Mouse (Mus musculus): ENCODE data around the gene Ppfibp2. TPM values are rescaled to one million over a fixed set of nuclear protein-coding genes. Genes with fewer than 3 reads are reported as not detected.

The Ppfibp2 gene
- polyA plus RNA-seq, 1 experiment from 2014 or later: 6.0 TPM

DNA sequence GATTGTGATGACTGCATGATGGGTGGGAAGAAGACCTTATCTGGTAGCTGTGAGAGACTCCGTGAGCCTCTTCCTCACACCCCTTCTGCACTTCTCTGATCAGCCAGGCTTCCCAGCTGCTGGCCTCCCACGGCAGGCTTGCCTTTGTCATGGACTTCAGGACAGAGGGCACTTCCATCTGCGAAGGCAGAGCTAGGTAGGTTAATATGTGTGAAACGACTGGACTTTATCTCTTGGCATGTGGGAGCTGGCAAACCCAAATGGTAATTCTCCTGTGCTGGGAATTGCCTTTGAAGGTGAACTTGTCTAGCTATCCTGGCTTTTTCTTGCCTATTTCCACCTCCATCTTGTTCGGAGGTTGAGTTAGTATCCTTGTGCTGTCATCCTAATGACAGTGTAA, 5.6 kb downstream of the Ppfibp2 start:
- H3K36me3 ChIP-seq (ENCODE audit: control insufficient read depth, insufficient read depth, low read length): no peaks in the 10 kb centered on the region
- ATAC-seq (ENCODE audit: insufficient read depth, low FRiP score, low TSS enrichment) (no peak), DNase-seq (ENCODE audit: low spot score) (no peak)
- no peak overlapping the region for H3K27ac ChIP-seq (ENCODE audit: low read depth, low read length)
- no peaks in the 10 kb centered on the region for H3K4me1 ChIP-seq (ENCODE audit: control insufficient read depth, insufficient read depth, low read length)
- H3K9me3 ChIP-seq (ENCODE audit: control insufficient read depth, low read length): no peaks in the 10 kb centered on the region
- no peak overlapping the region for H3K4me2 ChIP-seq (ENCODE audit: low read depth)
- no peaks in the 10 kb centered on the region for H3K27me3 ChIP-seq (ENCODE audit: control insufficient read depth, insufficient read depth, low read length)
- H3K4me3 ChIP-seq (ENCODE audit: low read depth, low read length): no peak overlapping the region
- no peak overlapping the region for H3K9ac ChIP-seq (ENCODE audit: low read length)
- WGBS: 76% methylated on average over 5 of the region's 5 CpGs

DNA sequence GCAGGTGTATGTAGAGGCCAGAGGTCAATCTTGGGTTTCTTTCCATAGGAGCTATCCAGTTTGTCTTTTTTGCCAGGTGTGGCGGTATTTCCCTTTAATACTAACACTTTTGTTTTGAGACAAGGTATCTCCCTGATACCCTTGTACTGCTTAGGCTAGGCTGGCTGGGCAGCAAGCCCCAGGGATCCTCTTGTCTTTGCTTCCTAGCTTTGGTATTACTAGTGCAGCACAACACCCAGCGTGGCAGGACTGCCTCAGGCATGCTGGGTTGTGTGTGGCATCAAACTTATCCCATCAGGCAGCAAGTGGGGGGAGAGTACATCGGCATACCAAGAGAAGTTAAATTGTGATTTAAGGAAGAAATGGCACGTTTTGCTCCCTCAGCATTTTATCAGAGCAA, 7.5 kb downstream of the Ppfibp2 start:
- no peak overlapping the region for H3K9ac ChIP-seq (ENCODE audit: low read length)
- no peaks in the 10 kb centered on the region for H3K9me3 ChIP-seq (ENCODE audit: control insufficient read depth, low read length)
- no peak overlapping the region for H3K4me3 ChIP-seq (ENCODE audit: low read depth, low read length)
- DNase-seq (ENCODE audit: low spot score) (no peak), ATAC-seq (ENCODE audit: insufficient read depth, low FRiP score, low TSS enrichment) (no peak)
- no peak overlapping the region for H3K4me2 ChIP-seq (ENCODE audit: low read depth)
- H3K4me1 ChIP-seq (ENCODE audit: control insufficient read depth, insufficient read depth, low read length): no peaks in the 10 kb centered on the region
- no peak overlapping the region for H3K27ac ChIP-seq (ENCODE audit: low read depth, low read length)
- 90% methylated on average over 4 of the region's 4 CpGs for WGBS
- no peaks in the 10 kb centered on the region for H3K36me3 ChIP-seq (ENCODE audit: control insufficient read depth, insufficient read depth, low read length)
- no peaks in the 10 kb centered on the region for H3K27me3 ChIP-seq (ENCODE audit: control insufficient read depth, insufficient read depth, low read length)

DNA sequence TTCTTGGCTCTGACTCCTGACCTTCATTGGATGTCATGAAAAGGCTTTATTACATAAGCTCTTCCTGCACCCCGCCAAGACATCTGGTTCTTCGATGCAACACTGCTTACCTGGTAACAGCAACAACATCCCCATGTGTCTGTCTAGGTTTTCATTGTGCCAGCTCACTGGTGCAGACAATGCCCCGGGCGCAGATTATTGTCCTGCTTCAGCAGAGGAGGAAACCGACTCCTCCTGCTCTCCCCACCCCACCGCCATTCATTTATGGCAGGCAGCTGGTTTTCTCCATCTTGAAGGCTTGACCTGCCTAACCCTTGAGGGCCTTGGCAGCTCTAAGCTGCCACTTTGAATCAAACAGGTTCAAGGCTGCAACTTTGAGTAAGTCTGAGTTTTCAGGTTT, 7.9 kb downstream of the Ppfibp2 start:
- H3K27ac ChIP-seq (ENCODE audit: low read depth, low read length): no peak overlapping the region
- no peak for ATAC-seq (ENCODE audit: insufficient read depth, low FRiP score, low TSS enrichment)
- no peaks in the 10 kb centered on the region for H3K4me1 ChIP-seq (ENCODE audit: control insufficient read depth, insufficient read depth, low read length)
- H3K36me3 ChIP-seq (ENCODE audit: control insufficient read depth, insufficient read depth, low read length): no peaks in the 10 kb centered on the region
- no peak overlapping the region for H3K9ac ChIP-seq (ENCODE audit: low read length)
- no peaks in the 10 kb centered on the region for H3K9me3 ChIP-seq (ENCODE audit: control insufficient read depth, low read length)
- no peak overlapping the region for H3K4me2 ChIP-seq (ENCODE audit: low read depth)
- H3K4me3 ChIP-seq (ENCODE audit: low read depth, low read length): no peak overlapping the region
- no peaks in the 10 kb centered on the region for H3K27me3 ChIP-seq (ENCODE audit: control insufficient read depth, insufficient read depth, low read length)
- 67% methylated on average over 6 of the region's 6 CpGs for WGBS
- DNase-seq (ENCODE audit: low spot score): no peak

DNA sequence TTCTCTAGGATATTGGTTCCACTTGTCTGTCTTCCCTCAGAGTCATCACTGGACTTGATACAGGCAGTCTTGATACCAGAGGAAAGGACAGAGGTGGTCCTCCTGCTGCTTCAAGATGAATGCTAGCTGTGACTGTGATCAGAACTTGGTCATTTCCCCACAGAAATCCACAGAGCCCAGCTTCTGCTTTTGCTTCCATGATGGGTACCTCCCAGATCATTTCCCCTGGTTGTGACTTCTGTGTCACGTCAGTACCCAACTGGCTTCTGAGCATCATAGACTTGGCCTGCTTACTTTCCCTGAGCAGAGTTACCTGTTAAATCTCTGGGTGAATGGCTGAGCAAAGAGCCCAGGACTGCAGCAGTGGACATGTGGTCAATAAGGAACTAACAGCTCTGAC, 12.8 kb downstream of the Ppfibp2 start:
- WGBS: 93% methylated on average over 1 of the region's 1 CpGs
- no peak overlapping the region for H3K4me3 ChIP-seq (ENCODE audit: low read depth, low read length)
- H3K27ac ChIP-seq (ENCODE audit: low read depth, low read length): no peak overlapping the region
- no peaks in the 10 kb centered on the region for H3K4me1 ChIP-seq (ENCODE audit: control insufficient read depth, insufficient read depth, low read length)
- H3K9me3 ChIP-seq (ENCODE audit: control insufficient read depth, low read length): no peaks in the 10 kb centered on the region
- no peak overlapping the region for H3K9ac ChIP-seq (ENCODE audit: low read length)
- no peaks in the 10 kb centered on the region for H3K27me3 ChIP-seq (ENCODE audit: control insufficient read depth, insufficient read depth, low read length)
- H3K36me3 ChIP-seq (ENCODE audit: control insufficient read depth, insufficient read depth, low read length): no peaks in the 10 kb centered on the region
- DNase-seq (ENCODE audit: low spot score) (no peak), ATAC-seq (ENCODE audit: insufficient read depth, low FRiP score, low TSS enrichment) (no peak)
- no peak overlapping the region for H3K4me2 ChIP-seq (ENCODE audit: low read depth)

DNA sequence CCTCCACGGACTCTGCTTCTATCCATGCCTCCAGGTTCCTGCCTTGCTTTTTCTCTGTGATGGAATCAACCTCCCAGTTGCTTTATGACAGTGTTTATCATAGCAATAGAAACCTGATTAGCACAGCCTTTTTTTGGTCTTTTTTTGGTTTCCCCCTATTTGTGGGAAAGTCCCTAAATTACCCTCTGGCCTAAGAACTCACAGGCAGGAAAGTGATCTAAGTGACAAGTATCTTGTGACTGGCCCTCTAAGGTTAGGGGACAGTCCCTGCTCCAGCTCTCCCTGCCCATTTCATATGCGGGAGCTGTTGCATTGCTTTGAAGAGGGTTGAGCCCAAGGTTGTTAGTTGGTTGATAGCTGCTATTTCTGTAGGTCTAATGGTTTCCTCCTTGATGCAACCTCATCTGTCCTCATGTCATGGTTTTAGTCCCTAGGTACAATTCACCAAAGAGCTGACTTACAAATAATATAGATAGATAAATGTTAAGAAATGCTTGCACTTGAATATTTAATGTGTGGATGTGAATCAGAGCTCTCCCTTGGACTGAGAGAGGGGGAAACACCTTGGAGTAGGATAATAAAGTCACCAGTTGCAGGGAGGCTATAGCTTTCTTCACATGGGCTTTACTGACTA, 14.7 kb downstream of the Ppfibp2 start:
- Histone ChIP-seq H3K4me3 (ENCODE audit: low read depth, low read length) (no peak overlapping the region), H3K27ac (ENCODE audit: low read depth, low read length) (no peak overlapping the region), H3K9me3 (ENCODE audit: control insufficient read depth, low read length) (no peaks in the 10 kb centered on the region), H3K36me3 (ENCODE audit: control insufficient read depth, insufficient read depth, low read length) (no peaks in the 10 kb centered on the region), H3K9ac (ENCODE audit: low read length) (no peak overlapping the region), H3K4me2 (ENCODE audit: low read depth) (no peak overlapping the region), H3K4me1 (ENCODE audit: control insufficient read depth, insufficient read depth, low read length) (no peaks in the 10 kb centered on the region), H3K27me3 (ENCODE audit: control insufficient read depth, insufficient read depth, low read length) (no peaks in the 10 kb centered on the region)
- DNase-seq (ENCODE audit: low spot score) (no peak), ATAC-seq (ENCODE audit: insufficient read depth, low FRiP score, low TSS enrichment) (no peak)
- WGBS: 81% methylated on average over 2 of the region's 2 CpGs

DNA sequence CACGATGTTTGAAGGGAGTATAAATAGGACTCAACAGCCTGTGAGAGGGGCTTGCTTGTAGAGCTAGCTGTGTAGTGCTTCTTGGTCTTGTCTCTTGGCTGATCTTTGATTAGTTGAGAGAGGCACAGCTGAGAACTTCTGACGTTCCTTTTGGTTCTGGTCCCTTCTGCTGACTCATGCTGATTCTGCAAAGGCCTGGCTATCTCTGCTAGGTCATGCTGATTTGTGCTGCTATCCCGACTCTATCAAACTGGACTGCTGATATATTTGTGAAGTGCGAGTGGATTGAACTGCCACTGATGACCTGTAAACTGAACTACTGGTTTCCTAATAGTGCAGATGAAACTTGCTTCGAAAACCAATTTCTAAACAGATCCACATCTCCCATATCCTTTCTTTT, 15.9 kb downstream of the Ppfibp2 start:
- Histone ChIP-seq H3K4me2 (ENCODE audit: low read depth) (no peak overlapping the region), H3K4me1 (ENCODE audit: control insufficient read depth, insufficient read depth, low read length) (no peaks in the 10 kb centered on the region), H3K27me3 (ENCODE audit: control insufficient read depth, insufficient read depth, low read length) (no peaks in the 10 kb centered on the region), H3K4me3 (ENCODE audit: low read depth, low read length) (no peak overlapping the region), H3K27ac (ENCODE audit: low read depth, low read length) (no peak overlapping the region), H3K36me3 (ENCODE audit: control insufficient read depth, insufficient read depth, low read length) (no peaks in the 10 kb centered on the region), H3K9me3 (ENCODE audit: control insufficient read depth, low read length) (no peaks in the 10 kb centered on the region), H3K9ac (ENCODE audit: low read length) (no peak overlapping the region)
- DNase-seq (ENCODE audit: low spot score) (no peak), ATAC-seq (ENCODE audit: insufficient read depth, low FRiP score, low TSS enrichment) (no peak)
- WGBS: 93% methylated on average over 5 of the region's 5 CpGs

DNA sequence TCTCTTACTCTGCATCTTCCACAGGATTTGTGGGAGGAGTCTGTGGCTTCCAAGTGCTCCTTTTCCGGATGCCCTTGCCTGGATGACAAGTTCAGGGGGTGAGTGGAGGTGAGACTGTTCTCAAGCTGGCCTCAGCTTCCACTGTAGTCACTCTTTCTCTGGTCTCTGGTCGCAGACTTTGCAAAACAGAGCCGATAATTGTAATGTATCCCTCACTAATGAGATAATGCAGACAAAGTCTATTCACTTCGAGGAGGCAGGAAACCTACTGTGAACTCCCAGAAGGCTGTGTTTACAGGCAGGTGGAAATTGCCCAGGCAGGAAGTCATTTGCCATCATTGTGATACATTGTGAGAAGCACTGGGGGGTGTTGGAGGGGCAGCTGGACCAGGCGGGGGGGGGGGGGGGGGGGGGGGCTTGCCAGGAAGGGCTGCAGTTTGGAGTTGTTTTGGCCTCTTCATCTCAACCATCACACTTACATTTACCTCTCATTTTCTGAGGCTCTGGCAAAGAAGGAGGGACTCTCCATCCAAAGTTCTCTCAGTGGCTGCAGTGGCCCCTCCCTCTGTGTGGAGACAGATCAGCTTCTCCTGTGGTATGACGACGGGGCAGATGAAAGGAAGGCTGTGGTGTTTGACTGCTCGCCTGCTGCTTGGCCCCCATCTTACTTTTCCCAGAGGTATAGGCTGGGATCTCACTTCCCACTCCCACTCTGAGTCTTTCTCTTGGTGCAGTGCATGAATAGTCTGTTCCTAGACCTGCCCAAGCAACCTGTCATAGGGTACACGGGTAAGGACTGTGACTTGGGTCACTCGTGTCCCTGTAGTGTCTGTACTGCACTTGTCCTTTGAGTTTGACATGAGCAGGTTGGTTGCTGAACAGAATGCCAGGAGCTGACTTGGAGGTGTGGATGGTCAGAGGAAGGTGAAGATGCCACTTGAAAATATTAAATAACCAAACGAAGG, 23.3 kb downstream of the Ppfibp2 start:
- Histone ChIP-seq H3K4me1 (ENCODE audit: control insufficient read depth, insufficient read depth, low read length) (no peaks in the 10 kb centered on the region), H3K27ac (ENCODE audit: low read depth, low read length) (no peak overlapping the region), H3K9ac (ENCODE audit: low read length) (no peak overlapping the region), H3K4me2 (ENCODE audit: low read depth) (no peak overlapping the region), H3K4me3 (ENCODE audit: low read depth, low read length) (no peak overlapping the region), H3K27me3 (ENCODE audit: control insufficient read depth, insufficient read depth, low read length) (no peaks in the 10 kb centered on the region), H3K36me3 (ENCODE audit: control insufficient read depth, insufficient read depth, low read length) (no peaks in the 10 kb centered on the region), H3K9me3 (ENCODE audit: control insufficient read depth, low read length) (no peaks in the 10 kb centered on the region)
- ATAC-seq (ENCODE audit: insufficient read depth, low FRiP score, low TSS enrichment) (no peak), DNase-seq (ENCODE audit: low spot score) (no peak)
- whole genome bisulfite sequencing: 32% methylated on average over 10 of the region's 11 CpGs

DNA sequence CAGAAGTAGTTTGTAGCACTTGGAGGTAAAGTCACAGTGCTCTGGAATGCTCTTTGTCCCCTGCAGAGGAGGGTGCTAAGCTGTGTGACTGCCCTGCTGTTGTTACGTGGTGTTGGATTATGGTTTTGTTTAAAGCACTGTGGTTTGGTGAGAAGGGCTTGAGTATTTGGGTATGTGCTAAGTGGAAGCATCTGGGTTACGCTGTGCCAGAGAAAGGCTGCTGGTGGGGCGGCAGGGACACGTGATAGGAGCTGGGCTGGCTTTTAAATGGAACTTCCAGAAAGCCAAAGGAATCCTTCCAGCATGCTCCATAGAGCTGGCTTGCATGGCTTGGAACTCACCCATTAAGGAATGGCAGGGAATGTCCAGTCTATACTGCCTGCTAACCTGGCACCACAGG, 24.2 kb downstream of the Ppfibp2 start:
- no peaks in the 10 kb centered on the region for H3K36me3 ChIP-seq (ENCODE audit: control insufficient read depth, insufficient read depth, low read length)
- DNase-seq (ENCODE audit: low spot score): no peak
- no peaks in the 10 kb centered on the region for H3K27me3 ChIP-seq (ENCODE audit: control insufficient read depth, insufficient read depth, low read length)
- no peak overlapping the region for H3K9ac ChIP-seq (ENCODE audit: low read length)
- H3K9me3 ChIP-seq (ENCODE audit: control insufficient read depth, low read length): no peaks in the 10 kb centered on the region
- no peaks in the 10 kb centered on the region for H3K4me1 ChIP-seq (ENCODE audit: control insufficient read depth, insufficient read depth, low read length)
- 71% methylated on average over 4 of the region's 4 CpGs for WGBS
- H3K4me3 ChIP-seq (ENCODE audit: low read depth, low read length): no peak overlapping the region
- no peak overlapping the region for H3K27ac ChIP-seq (ENCODE audit: low read depth, low read length)
- ATAC-seq (ENCODE audit: insufficient read depth, low FRiP score, low TSS enrichment): no peak
- H3K4me2 ChIP-seq (ENCODE audit: low read depth): no peak overlapping the region

DNA sequence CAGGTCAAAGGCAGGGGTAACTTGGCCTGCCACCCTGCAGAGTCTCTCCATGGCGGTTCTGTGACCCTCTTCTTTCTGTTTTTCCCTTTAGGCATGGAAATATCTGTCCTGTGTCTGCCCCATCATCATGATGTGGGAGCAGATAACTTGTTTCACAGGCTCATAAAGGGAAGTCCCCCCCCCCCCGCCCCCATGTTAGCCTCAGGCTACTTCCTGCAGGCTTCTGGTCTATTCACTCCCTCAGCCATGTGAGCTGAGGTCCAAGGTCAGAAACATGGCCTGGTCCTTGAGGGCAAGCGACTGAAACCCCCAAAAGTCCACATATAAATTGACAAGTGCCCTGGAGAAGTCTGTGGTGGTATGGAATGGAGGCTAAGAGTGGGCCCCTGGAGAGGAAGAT, 25.1 kb downstream of the Ppfibp2 start:
- WGBS: 75% methylated on average over 3 of the region's 3 CpGs
- no peaks in the 10 kb centered on the region for H3K36me3 ChIP-seq (ENCODE audit: control insufficient read depth, insufficient read depth, low read length)
- no peaks in the 10 kb centered on the region for H3K9me3 ChIP-seq (ENCODE audit: control insufficient read depth, low read length)
- H3K9ac ChIP-seq (ENCODE audit: low read length): no peak overlapping the region
- no peak overlapping the region for H3K4me2 ChIP-seq (ENCODE audit: low read depth)
- no peaks in the 10 kb centered on the region for H3K4me1 ChIP-seq (ENCODE audit: control insufficient read depth, insufficient read depth, low read length)
- no peaks in the 10 kb centered on the region for H3K27me3 ChIP-seq (ENCODE audit: control insufficient read depth, insufficient read depth, low read length)
- DNase-seq (ENCODE audit: low spot score): no peak
- ATAC-seq (ENCODE audit: insufficient read depth, low FRiP score, low TSS enrichment): no peak
- H3K4me3 ChIP-seq (ENCODE audit: low read depth, low read length): no peak overlapping the region
- H3K27ac ChIP-seq (ENCODE audit: low read depth, low read length): no peak overlapping the region
